Mouse (Mus musculus): ENCODE measurements at regions not wholly inside any gene's neighbourhood (a gene's known extent, or its start where the extent isn't known, plus 50 kb on each side); places are given as distances from the start of the nearest gene placed in this dataset.
"Not testable (repeated sequence)": the region's sequence is repeated elsewhere in the genome, so short reads cannot be mapped to it uniquely, and the experiment has no call there.

DNA sequence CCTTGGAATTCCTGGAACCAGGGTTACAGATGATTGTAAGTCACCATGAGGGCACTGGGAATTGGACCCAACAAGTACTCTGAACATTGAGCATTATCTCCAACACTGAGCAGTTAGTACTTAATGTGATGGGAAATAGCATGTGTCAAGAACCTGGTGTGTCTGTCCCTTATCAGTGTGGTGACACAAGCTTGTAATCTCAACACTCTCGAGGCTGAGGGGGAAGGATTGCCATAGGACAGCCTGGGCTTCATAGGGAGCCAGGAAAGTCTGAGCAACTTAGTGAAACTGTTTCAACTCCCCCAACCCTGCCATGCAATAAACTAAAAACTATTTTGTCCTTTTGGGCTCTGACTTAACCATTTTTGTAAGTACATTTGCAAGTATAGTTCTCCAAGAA, 100.0 kb downstream of the Wdr20rt start:
- no peak for DNase-seq (ENCODE audit: low read depth, low spot score)

DNA sequence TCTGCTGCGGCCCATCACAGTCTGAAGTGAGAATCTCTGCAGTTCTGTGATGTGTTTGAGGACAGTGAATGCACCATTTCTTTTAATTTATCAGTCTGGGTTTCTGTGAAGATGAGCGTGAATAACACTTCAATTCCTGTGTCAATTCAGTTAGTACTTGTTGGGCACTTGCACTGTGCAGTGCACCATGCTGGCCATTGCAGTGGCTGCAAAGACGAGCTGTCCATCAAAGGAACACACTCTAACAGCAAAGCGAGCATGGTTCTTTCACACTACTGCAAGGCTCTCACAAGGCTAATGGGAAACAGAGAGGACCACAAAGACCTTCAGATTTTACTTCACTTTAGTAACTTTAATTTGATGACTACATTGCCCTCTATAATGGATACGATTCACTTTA, 103.2 kb downstream of the Wdr20rt start:
- DNase-seq (ENCODE audit: low read depth, low spot score) = no peak

DNA sequence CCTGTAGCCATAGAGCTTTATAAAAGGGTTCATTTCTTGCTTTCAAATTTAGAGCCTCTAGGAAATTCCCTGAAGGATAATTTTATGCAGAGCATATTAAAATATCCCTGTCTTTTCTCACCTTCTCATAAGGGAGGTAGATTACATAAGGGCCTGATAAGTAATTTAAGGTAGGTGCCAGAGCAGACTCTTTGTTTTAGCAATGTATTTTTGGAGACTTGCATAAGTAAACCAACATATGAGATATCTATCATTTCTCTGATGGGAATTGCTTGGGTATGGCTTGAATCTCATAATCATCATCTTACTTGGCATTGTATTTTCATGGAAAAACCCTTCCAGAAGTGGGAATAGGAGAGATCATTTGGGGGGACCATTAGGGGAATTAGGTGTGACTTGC, 104.4 kb downstream of the Wdr20rt start:
- no peak for DNase-seq (ENCODE audit: low read depth, low spot score)

DNA sequence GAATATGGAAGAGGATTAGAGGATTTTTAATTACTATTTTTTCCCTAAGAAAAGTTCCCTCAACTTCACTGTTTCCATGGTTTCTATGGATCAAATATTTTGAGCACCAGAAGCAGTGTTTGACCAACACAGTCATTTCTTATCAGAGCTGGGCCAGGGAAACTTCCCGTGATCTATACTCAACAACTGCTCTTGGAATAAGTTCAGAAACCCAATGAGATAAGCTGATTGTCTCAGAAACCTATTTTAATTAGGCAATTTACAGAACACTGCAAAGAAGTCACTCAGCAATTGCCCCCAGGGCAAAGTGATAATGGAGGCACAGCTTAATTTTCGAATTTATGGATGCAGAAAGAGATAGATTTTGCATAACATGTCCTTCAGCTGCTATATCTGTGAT, 114.7 kb downstream of the Wdr20rt start:
- DNase-seq (ENCODE audit: low read depth, low spot score) = no peak

DNA sequence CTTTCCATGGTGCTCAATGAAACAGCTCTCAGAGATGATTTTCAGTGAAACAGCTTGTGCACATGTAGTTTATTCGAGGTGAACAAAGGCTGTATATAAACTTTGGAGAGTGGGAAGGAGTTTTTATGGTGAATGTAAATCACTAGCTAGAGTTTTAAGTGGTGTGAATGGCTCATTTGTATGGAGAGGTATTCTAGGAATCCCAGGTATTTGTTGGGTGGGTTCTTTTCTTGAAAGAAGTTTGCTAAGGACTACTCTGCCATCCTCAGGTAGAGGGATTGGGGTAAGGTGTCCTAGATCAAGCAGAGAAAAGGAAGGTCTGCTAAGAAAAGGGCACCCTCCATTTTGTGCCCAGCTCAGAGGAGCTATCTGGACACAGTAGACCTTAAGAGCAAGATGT, 121.9 kb downstream of the Wdr20rt start:
- peak; percentile 69 for DNase-seq (ENCODE audit: low read depth, low spot score)

DNA sequence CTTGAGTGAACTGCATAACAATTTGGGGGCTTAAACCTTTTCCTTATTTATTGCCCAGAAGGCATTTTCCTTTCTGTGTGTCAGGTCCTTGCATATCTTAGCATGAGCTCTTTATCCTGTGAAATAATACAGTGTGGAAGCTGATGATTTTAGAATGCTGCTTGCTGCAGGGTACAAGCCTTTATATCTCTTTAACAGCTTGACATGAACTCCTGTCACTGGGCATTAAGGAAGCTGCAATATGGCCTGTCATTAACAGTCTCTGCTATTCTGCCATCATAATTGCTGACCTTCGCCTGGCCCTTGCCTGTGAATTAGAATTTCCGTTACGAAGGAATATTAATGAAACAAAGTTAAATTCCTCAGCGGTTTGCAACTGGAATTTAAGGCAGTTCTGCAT, 124.2 kb downstream of the Wdr20rt start:
- DNase-seq (ENCODE audit: low read depth, low spot score) = no peak

DNA sequence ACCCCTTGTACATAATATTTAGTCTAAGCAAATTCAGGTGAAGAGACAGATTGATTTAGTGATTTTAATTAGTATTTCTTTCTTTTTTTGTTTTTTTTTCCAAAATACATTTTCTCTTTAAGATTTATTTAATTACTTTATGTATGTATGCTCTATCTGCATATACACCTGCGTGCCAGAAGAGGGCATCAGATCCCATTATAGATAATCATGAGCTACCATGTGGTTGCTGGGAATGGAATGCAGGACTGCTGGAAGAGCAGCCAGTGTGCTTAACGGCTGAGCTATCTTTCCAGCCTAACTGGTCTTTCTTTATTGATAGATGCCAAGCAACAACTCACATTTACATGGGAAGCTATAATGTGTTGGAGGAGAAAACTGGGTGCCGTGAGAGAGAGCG, 138.9 kb downstream of the Wdr20rt start:
- DNase-seq (ENCODE audit: low read depth, low spot score) = peak; percentile 42

DNA sequence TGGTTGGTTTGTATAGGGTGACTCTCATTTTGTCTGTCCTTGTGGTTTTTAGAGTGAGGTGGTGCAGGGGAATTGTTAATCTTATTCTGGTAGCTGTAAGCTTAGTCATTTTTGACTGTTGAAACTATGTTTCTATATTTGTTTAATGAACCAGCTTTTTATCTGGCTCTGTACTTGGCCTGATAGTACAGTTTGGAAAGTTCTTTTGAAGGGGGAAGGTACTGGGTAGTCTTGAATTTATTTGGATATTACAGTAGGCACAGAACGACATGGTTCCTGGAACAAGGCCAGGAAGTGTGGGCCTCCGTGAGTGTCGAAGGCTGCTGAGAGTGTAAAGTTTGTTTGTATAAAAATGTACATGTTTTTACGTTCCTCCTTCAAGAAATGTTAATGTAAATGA, 142.0 kb downstream of the Wdr20rt start:
- no peak for DNase-seq (ENCODE audit: low read depth, low spot score)

DNA sequence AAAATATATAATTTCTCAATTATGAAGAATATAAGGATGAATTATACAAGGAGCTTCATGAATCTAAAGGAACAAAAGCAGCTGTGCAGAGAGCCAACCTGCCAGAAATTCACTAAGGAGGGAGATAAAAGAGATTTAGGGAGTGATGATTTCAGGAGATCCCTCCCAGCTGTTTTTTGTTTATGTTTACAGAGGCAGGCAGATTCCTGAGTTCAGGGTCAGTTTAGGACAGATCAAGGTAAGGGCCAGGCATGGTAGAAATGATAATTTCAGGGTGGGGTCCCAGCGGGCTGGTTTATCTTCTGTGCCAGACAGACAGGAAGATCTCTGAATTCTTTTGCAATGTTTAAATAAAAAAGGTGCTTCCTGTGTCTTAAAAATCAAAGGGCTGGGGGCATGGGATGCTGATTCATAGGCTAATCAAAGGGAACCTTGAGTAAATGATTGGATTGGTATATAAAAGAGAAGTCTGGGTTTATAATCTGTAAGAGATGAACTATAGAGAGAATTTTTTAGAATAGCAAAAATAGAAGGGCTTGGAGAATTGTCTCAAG, 142.6 kb downstream of the Wdr20rt start:
- DNase-seq (ENCODE audit: low read depth, low spot score) = peak; percentile 30

DNA sequence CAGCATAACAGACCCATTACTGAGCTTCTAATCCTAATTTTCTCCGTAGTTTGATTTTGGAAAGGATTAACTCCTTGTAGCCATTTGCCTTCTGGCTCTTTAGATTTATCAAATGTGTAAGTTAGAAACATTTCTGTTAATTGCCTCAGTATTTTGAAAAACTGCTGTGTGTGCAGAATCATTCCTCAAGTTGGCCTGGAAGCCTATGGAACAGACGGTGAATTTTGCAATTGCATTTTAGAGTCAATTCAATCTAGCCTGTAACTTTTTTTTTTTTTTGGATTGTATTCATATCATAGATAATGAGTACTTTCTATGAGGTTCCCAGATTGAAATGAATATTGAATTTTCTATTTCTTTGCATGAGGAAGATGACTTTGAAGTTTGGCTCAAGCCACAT, 146.3 kb downstream of the Wdr20rt start:
- no peak for DNase-seq (ENCODE audit: low read depth, low spot score)

DNA sequence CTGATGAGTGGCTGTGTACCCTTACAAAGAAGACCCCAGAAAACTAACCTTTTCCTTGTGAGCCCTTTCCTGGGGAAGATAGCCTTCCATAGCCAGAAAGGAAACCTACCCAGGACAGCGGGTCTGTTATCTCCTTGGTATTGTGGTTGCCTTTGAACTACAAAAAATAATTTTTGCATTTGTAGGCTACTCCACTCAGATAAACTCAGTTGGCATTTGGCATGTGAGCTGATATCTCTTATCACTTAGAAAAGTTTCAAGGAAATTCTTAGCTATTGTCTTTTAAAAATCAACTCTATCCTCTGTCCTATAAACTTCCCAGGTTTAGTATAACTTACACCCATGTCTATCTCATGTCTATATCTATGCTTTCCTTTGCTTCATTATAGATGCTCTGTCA, 154.0 kb downstream of the Wdr20rt start:
- DNase-seq (ENCODE audit: low read depth, low spot score) = no peak

DNA sequence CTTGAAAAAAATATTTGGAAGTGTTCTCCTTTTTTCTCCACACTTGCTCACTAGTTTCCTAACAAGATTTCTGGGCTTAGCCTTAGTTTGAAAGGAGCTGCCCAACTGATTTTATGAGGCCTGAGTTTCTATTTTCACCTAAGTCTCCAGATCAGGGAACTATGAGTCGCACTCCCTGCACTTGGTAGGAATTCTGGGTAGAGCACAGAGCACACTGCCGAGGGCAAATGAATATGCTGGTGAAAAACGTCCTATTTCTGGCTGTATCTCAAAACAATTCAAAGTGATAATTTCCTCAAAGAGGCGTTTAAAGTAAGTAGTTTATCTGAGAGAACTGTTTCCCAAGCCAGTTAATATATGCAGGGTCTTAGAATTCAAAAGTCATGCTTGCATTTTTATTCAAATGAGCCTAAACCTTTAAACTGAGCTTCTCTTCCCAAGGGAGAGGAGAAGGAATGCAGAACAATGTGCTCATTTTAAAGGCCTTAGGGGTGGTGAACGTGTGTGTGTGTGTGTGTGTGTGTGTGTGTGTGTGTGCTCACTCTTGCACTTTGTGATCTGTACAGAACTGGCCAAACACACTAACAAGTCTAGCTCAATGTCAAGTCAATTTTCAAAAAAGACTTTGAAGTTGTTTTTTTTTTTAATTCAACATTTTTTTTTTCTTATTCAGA, 156.9 kb downstream of the Wdr20rt start:
- no peak for DNase-seq (ENCODE audit: low read depth, low spot score)

DNA sequence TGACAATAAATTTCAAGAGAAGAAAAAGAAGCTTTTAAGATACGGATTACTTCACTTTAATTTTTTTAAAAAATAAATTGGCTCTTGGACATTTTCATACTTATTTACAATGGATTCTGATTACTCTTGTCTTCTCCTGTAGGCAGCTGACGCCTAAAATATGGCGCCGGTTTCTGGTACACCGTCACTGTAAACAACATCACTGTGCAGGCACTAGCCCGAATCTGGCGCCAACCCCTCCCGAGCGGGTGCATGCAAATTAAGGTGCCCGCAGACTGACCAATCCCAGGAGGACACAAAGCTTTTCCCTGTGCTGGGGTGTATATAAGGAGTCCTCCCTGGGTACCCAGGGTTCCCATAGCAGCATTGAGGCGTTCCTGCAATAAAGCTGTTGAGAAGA, 157.5 kb downstream of the Wdr20rt start:
- not testable (repeated sequence) for DNase-seq (ENCODE audit: low read depth, low spot score)

DNA sequence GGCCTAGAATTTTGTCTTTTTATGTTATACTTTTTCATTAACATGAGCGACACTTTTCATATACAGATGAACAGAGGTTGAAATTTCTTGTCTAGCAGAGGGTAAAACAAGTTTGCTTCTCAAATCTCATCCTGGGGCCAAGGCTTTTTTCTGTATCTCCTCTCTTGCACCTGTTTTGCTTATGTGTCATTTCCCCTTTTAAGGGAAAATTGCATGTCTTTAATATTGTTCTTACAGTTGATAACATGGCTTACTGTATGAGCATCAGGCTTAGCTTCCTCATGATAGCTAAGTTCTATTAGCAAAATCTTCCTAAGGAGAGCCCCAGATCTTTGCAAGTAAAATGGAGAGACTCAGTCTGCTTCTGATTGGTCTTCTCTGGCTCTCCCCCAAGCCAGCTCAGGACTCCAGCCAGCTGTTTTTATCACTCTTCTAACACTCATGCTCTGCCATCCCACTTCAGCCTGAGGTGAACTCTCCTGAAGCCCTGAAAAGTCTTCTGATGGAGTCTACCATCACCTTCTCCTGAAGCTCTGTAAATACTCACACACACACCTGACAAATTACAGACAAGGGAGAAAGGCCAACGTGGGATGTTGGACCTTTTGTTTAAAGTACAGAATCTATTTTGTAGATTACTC, 160.8 kb downstream of the Wdr20rt start:
- DNase-seq (ENCODE audit: low read depth, low spot score) = no peak

DNA sequence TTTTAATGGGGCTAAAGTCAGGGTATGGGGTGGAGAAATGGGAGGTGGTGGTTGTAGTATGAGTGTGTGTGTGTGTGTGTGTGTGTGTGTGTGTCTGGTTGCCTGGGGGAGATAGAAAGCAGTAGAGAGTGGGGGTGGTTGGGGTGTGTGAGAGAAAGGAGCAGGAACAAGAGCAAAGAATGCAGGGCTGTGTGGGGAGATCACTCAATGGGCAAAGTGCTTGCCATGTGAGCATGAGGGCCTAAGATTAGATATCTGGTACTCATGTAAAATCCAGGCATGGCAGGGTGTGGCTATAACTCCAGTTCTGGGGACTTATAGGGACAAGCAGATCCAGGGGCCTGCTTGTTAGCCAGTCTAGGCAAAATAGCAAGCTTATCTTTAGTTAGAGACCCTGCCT, 161.7 kb downstream of the Wdr20rt start:
- DNase-seq (ENCODE audit: low read depth, low spot score) = no peak

DNA sequence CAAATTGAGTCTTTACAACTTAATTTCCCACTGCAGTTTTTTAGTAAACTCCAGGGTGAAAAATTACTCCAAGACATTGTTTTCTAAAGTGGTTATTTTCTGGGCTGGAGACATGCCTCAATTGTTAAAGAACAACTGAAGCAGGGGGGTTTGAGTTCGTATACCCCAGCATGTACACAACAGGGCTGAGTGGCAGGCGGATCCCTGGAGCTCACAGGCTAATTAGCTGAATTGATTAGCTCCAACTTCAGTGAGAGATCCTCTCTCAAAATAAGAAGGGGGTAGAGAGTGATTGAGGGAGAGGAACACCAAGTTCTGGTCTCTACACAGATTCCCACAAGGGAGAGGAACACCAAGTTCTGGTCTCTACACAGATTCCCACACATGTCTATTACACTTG, 164.2 kb downstream of the Wdr20rt start:
- no peak for DNase-seq (ENCODE audit: low read depth, low spot score)

DNA sequence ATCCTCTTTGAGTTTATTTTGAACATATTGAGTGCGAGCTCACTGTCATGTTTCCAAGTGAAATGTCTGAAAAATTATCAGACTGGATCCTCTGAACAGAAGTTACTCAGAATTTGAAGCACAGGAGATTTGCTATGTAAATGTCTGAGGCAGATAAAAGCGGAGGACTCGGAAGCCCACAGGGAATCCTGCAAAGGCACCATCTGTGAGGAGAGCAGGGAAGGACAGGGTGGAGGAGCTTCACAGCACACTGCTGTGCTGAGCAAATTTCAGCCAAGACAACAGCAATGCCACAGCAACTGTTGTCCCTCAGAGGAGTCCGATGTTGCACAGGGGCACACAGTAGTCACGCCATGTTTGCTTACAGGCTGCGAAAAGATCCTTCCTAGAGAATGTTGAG, 165.0 kb downstream of the Wdr20rt start:
- DNase-seq (ENCODE audit: low read depth, low spot score) = no peak

DNA sequence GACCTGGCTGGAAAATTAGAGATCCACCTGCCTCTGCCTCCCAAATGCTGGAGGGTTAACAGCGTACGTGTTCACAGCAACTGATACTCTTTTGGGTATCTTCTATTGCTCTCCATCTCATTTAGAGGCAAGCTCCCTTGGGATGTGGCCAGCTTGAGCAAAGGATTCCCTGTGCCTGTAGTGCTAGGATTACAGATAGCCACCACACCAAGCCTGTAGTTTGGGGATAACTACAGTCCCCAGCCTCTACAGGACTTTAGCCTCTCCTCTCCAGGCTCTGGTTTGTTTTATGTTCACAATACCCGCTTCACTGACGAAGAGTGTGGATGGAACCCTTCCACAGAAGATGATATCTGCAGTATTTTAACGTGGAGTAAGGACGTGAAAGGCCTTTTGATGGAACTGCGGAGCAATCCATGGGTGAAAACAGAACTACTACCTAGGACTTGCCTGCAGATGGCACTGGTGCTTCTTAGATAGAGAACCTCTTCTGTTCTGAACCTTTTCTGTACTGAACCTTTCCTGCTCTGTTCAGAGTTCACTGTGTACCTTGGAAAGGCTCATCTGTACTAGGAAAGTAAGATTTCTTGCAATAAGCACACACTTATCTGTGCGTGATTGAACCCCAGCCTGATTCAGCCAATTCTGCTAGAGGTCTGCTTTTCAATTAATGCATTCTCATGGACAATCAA, 176.6 kb downstream of the Wdr20rt start:
- peak; percentile 71 for DNase-seq (ENCODE audit: low read depth, low spot score)

DNA sequence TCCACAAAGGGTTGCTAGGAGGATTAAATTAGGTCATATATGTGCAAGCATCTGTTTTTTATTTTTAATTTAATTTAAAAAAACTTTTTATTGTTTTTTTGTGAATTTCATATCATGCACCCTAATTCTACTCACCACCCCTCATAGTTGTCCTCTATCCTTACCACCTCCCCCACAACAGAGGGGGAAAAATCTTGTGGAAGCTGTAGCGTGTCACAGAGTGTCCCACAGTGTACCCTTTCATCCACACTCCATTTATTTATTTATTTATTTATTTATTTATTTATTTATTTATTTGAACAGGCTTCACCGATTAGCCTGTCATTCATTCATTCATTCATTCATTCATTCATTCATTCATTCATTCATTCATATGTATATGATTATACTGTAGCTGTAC, 177.8 kb downstream of the Wdr20rt start:
- DNase-seq (ENCODE audit: low read depth, low spot score) = no peak

DNA sequence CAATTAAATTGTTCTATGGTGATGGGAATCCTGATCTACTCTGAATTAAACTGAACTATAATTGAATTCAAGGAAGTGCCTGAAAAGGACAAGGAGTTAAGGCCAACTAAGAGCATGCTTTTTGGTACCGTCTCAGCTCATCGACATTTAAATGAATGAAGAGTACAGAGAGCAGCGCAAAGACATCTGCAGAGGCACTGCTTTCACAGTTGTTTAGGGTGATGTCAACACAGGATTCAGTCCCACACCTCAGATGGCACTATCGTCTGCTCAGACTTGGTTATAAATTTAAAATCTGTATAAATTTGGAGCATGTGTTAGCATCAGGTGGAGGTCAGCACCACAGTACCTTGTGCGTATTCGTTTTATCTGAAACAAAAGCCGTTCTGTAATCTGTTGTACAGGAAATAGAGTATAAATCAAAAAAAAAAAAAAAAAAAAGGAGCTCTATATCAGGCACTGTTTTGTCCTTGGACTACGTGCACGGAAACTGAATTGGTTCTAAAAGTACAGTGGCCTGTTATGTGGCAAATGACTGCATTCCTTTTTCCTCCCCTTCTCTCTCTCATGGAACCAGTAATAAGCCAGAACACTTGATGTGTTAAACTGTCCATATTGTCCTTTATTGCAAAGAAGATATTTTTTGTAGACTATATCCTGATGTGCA, 187.8 kb downstream of the Wdr20rt start:
- no peak for DNase-seq (ENCODE audit: low read depth, low spot score)

DNA sequence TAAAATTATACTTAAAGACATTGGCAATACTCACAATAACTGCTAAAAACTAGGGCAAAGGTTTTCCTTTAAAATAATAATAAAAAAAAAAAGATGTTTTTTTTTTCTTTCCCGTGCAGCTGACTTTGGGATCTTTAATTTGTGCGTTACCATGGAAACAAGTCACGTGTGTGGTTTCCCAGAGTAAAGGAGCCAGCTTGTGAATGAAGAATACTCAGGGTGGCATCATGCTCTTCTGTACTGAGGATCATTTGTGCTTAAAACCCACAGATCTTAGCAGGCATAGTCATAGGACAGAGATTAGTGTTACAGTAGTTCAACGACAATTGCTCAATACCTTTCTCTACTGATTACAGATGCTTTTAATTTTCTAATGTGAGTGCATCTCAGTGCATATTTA, 189.1 kb downstream of the Wdr20rt start:
- no peak for DNase-seq (ENCODE audit: low read depth, low spot score)

DNA sequence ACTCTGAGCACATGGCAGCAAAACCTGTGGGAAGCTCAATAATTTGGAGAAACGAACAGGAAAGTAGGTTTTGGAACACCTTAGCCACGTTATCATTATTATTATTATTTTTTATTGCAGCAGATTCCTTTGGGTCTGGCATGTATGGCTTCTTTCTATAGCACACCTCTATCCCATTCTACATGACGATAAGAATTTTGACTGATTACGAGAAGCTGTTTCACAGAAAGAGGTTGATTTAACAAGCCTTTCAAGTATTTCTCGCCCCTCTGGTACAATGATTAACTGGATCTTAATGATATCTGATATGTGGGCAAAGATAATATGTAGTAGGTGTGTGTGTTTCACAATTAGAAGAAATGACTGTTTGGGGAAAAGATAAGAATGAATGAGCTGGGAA, 191.6 kb downstream of the Wdr20rt start:
- DNase-seq (ENCODE audit: low read depth, low spot score) = no peak
